Mouse (Mus musculus): ENCODE results near the gene Slco4a1.

Gene Slco4a1

GRCm38 (mm10) chr2:180510867-180511266 lies 54.8 kb downstream of the Slco4a1 start:
- DNase-seq = no peak

- no peak for DNase-seq
These were observed 56.0 kb downstream of the Slco4a1 start for GRCm38 (mm10) chr2:180511875-180512661.

GRCm38 (mm10) chr2:180513019-180513418 lies 57.0 kb downstream of the Slco4a1 start:
- no peak for DNase-seq

- no peak for DNase-seq
These were observed 57.8 kb downstream of the Slco4a1 start for GRCm38 (mm10) chr2:180513835-180514234.

- no peak for DNase-seq
These were observed 65.6 kb downstream of the Slco4a1 start for GRCm38 (mm10) chr2:180521437-180522221.

GRCm38 (mm10) chr2:180522825-180523224 lies 66.8 kb downstream of the Slco4a1 start:
- DNase-seq = no peak
